Mouse (Mus musculus) CH12.LX (cell line): ENCODE measurements at regions not wholly inside any gene's neighbourhood (a gene's known extent, or its start where the extent isn't known, plus 50 kb on each side); places are given as distances from the start of the nearest gene placed in this dataset.

Experiments used
- CHD2 ChIP-seq: IDR thresholded peaks from 2 replicates; pipeline ENCODE4 v1.6.1; 2011; ENCODE audit warnings: low read length, improper control_type of control experiment
- CTCF ChIP-seq, 2 experiments: IDR thresholded peaks in 1 of 2; conservative IDR thresholded peaks in 1 of 2; 2 replicates each; pipeline ENCODE4 v1.5.1; 2011 to 2012; ENCODE audit warnings: low read depth in 2 of 2, low read length in 2 of 2, improper control_type of control experiment in 1 of 2, inconsistent platforms in 1 of 2, mild to moderate bottlenecking in 1 of 2, moderate library complexity in 1 of 2
- MYC ChIP-seq: IDR thresholded peaks from 2 replicates; pipeline ENCODE4 v1.6.1; 2011; ENCODE audit warnings: low read depth, mild to moderate bottlenecking, improper control_type of control experiment, low read length
- POLR2A ChIP-seq: IDR thresholded peaks from 2 replicates; pipeline ENCODE4 v1.6.1; 2011; ENCODE audit warnings: low read depth, mild to moderate bottlenecking, improper control_type of control experiment, low read length
- RCOR1 ChIP-seq: conservative IDR thresholded peaks from 2 replicates; pipeline ENCODE4 v1.6.1; 2012; ENCODE audit warnings: low read depth, mild to moderate bottlenecking, inconsistent platforms, low read length, improper control_type of control experiment
- TBP ChIP-seq: conservative IDR thresholded peaks from 2 replicates; pipeline ENCODE4 v1.6.1; 2011; ENCODE audit warnings: low read depth, low read length, improper control_type of control experiment
- TCF12 ChIP-seq: IDR thresholded peaks from 2 replicates; pipeline ENCODE4 v1.6.1; 2014; ENCODE audit warnings: low read depth, mild to moderate bottlenecking, inconsistent platforms, low read length, improper control_type of control experiment
- ZC3H11A ChIP-seq: IDR thresholded peaks from 2 replicates; pipeline ENCODE4 v1.6.1; 2012; ENCODE audit warnings: low read depth, mild to moderate bottlenecking, inconsistent platforms, low read length, improper control_type of control experiment
- ZNF384 ChIP-seq: IDR thresholded peaks from 2 replicates; pipeline ENCODE4 v1.6.1; 2012; ENCODE audit warnings: low read depth, low read length, improper control_type of control experiment, inconsistent platforms

DNA sequence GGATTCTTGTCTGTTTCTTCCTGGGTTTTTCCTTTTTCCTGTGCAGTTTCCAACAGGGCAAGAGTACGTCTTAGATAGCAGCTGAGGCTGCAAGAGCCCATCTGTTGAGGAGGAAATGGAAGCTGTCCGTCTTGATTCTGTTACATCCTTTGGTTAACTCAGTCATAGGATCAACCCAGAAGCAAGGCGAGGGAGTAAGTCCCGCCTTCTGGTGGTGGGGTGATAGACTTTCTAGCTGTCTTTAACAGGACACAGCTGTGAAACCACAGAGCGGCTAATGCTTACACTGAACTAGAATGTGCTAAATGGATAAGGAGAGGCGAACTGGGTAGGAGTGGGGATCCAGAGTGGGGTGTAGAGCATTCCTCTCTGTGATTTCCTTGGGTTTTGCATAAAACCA, 79.9 kb upstream of the 1110032F04Rik start:
- TF ChIP-seq ZNF384: no peak
- TF ChIP-seq CTCF (conservative IDR thresholded peaks at IDR 0.05 in 1 of 2, IDR thresholded peaks at IDR 0.05 in 1 of 2; ENCODE audit: low read depth in 2 of 2, low read length in 2 of 2): no peak
- TF ChIP-seq TCF12: no peak
- no peak for TF ChIP-seq POLR2A
- no peak for TF ChIP-seq MYC
- TF ChIP-seq ZC3H11A: no peak
- no peak for TF ChIP-seq CHD2
- TF ChIP-seq RCOR1: no peak
- TF ChIP-seq TBP: no peak
